Mouse (Mus musculus): Measurements from ENCODE around the gene Ugt1a6b.

Ugt1a6b gene

GRCm38 (mm10) chr1:88240072-88240471, 137.0 kb downstream of the Ugt1a6b start:
- CTCF ChIA-PET: no interaction called here

GRCm38 (mm10) chr1:88240579-88240978, 137.5 kb downstream of the Ugt1a6b start:
- CTCF ChIA-PET: no interaction called here

- CTCF ChIA-PET: no interaction called here
These were observed 140.8 kb downstream of the Ugt1a6b start for GRCm38 (mm10) chr1:88243861-88244260.

- CTCF ChIA-PET: no interaction called here
These were observed 142.8 kb downstream of the Ugt1a6b start for GRCm38 (mm10) chr1:88245881-88246280.

- CTCF ChIA-PET: no interaction called here
These were observed 143.3 kb downstream of the Ugt1a6b start for GRCm38 (mm10) chr1:88246386-88246785.

GRCm38 (mm10) chr1:88247660-88248059, 144.6 kb downstream of the Ugt1a6b start:
- CTCF ChIA-PET: no interaction called here

GRCm38 (mm10) chr1:88248658-88249057, 145.6 kb downstream of the Ugt1a6b start:
- CTCF ChIA-PET: interaction anchor here (0.6 kb wide), 1 partner anchor 17 kb away, joined by 3 read pairs; no protein-coding TSS in a partner anchor

GRCm38 (mm10) chr1:88249596-88249995, 146.5 kb downstream of the Ugt1a6b start:
- CTCF ChIA-PET: no interaction called here

- CTCF ChIA-PET: no interaction called here
These were observed 147.0 kb downstream of the Ugt1a6b start for GRCm38 (mm10) chr1:88250023-88250422.

- CTCF ChIA-PET: interaction anchor here (0.6 kb wide), 1 partner anchor 9 kb away, joined by 3 read pairs; no protein-coding TSS in a partner anchor
These were observed 150.1 kb downstream of the Ugt1a6b start for GRCm38 (mm10) chr1:88253106-88253505.

GRCm38 (mm10) chr1:88253540-88253939, 150.5 kb downstream of the Ugt1a6b start:
- CTCF ChIA-PET: interaction anchor here (0.6 kb wide), 1 partner anchor 9 kb away, joined by 3 read pairs; no protein-coding TSS in a partner anchor

- CTCF ChIA-PET: no interaction called here
These were observed 151.9 kb downstream of the Ugt1a6b start for GRCm38 (mm10) chr1:88254793-88255465.

- CTCF ChIA-PET: no interaction called here
These were observed 152.4 kb downstream of the Ugt1a6b start for GRCm38 (mm10) chr1:88255466-88255857.

- CTCF ChIA-PET: no interaction called here
These were observed 153.1 kb downstream of the Ugt1a6b start for GRCm38 (mm10) chr1:88255989-88256754.

GRCm38 (mm10) chr1:88256886-88257663, 154.0 kb downstream of the Ugt1a6b start:
- CTCF ChIA-PET: no interaction called here

GRCm38 (mm10) chr1:88257681-88258080, 154.6 kb downstream of the Ugt1a6b start:
- CTCF ChIA-PET: no interaction called here

- CTCF ChIA-PET: no interaction called here
These were observed 155.3 kb downstream of the Ugt1a6b start for GRCm38 (mm10) chr1:88258361-88258760.

- CTCF ChIA-PET: no interaction called here
These were observed 156.0 kb downstream of the Ugt1a6b start for GRCm38 (mm10) chr1:88258881-88259642.

GRCm38 (mm10) chr1:88259643-88260024, 156.6 kb downstream of the Ugt1a6b start:
- CTCF ChIA-PET: no interaction called here

GRCm38 (mm10) chr1:88260114-88260513, 157.1 kb downstream of the Ugt1a6b start:
- CTCF ChIA-PET: no interaction called here

- CTCF ChIA-PET: no interaction called here
These were observed 157.7 kb downstream of the Ugt1a6b start for GRCm38 (mm10) chr1:88260604-88261377.

Data from spleen, embryonic (tissue).